Mouse (Mus musculus) left cerebral cortex, postnatal 36 days (tissue): ENCODE data around the gene Abca12. TPM values are rescaled to one million over a fixed set of nuclear protein-coding genes. Genes with fewer than 3 reads are reported as not detected.

ENCODE experiments used
- DNase-seq, 2 experiments: peaks; one replicate each; pipeline ENCODE4 v3.0.0; 2021 to 2022; ENCODE audit warnings: low spot score in 2 of 2, mixed read lengths in 1 of 2
- intact Hi-C: fragments of 180-260 bp; cut with DNase I; formaldehyde crosslinking; loops from one replicate; pipeline ENCODE4 v1.15.1; 2025
- total RNA-seq, 2 experiments: library from RNA; stranded (reverse); gene quantifications; 2 replicates each; pipeline ENCODE4 v1.2.3; 2021

Abca12 gene
- total RNA-seq, 2 experiments from 2014 or later = 0.11 to 0.32 TPM

- intact Hi-C loops = no loop called here
Observed at GRCm38 (mm10) chr1:71341370-71342260, 73.1 kb downstream of the Abca12 start.

DNA sequence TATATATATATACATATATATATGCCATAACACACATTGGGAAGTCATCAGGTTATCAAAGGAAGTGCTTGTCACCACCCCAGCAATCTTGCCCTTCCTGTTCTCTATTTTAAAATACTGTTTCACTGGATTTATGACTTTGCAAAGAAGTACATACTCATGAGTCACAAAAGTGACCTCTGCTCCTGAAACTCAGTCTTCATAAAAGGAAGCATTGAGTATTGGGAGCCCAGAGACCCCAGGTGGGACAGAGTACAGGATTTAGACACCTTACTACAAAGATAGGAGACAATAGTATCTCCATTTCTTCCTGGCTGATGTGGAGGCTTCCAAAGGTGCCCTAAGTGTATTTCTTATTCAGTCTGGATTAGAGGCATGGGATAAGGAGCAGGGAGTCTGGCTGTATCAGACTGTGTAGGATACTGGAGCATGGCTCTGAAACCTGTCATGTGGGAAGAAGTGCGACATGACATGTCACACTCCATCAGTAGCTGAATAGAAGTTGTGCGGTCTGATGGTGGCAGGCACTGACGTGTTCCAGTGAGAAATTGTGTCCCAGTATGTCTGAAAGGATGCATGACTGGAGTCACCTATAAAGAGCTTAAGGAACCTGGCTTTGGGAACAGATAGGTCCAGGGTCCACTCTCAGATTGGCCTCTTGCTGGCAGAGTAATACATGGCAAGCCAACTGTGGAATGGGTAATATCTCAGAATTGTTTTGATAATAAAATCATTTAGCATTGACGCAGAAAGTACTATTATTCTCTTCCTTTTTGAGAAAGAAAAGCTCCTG lies 76.0 kb downstream of the Abca12 start:
- DNase-seq = no peak
- intact Hi-C loops = no loop called here

More at GRCm38 (mm10) chr1:71341370-71342260, 73.1 kb downstream of the Abca12 start:
- no peak for DNase-seq

DNA sequence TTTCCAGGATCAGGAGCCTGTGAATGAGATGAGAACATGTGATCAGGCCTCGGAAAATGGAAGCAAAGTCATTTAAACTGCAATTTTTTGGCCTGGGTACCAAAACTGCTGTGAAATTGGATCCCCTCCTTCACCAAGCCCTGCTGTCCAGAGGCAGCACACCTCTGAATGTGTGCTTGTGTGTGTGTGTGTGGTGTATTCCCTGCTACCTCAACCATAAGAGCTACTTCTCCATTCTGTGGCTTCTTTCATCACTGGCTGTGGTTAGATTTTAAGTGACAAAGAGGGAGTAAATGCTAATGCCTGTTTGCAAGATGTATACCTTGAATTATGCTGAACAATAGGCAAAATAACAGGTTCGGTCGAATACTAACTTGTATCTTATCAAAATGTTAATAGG lies 84.4 kb downstream of the Abca12 start:
- intact Hi-C loops = no loop called here
- no peak for DNase-seq

DNA sequence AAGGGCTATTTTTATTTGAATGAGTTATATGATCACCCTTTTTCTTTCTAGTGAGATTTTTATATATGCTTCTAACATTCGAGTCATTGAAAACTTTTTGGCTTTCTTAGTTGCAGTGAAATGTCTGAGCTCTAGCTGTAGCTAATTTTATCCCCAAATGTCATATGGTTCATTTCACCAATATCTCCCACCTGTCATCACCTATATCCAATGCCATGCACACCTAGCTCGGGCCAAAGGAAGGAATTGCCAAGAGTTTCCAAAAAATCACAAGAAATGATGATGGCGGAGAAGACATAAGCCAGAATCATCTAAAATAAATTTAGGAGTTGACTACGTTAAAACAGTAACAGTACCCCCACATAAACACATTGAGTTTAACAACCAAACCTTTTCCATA lies 102.5 kb downstream of the Abca12 start:
- intact Hi-C loops = no loop called here
- no peak for DNase-seq

DNA sequence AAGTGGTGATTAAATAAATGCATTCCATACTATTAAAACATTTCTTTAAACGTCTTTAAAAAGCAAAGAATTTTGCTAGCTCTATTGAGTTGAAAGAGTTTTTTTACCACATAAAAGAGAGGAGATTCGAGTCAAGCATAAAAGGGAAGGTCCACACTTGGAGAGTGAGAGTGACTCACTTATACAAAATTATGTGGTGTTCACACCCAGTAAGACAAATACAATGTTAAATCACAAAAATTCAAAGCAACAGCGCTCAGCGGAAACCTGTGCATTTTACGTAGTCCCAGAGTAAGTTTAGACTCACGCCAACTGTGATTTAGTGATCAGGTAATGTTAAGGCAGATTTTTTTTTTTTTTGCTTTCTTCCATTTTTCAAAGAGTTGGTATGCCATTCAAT lies 104.1 kb downstream of the Abca12 start:
- intact Hi-C loops = no loop called here
- DNase-seq = no peak

DNA sequence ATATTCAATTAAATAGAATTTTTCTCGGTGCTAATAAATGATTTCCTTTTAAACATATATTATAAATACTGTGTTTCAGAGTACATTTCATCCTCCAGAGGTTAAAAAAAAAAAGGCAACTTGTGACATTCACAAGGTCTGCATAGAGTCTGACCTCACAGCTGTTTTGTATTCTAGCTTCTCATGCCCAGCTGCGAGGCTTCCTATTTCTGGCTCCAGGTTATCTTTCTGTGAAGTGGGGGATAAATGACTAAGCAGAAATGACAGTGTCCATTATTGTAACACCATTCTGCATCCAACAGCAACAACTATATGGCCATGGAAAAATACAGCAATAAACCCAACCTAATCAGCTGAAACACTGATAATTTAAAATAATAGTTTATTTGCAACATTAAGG lies 107.3 kb downstream of the Abca12 start:
- DNase-seq = no peak
- intact Hi-C loops = no loop called here

DNA sequence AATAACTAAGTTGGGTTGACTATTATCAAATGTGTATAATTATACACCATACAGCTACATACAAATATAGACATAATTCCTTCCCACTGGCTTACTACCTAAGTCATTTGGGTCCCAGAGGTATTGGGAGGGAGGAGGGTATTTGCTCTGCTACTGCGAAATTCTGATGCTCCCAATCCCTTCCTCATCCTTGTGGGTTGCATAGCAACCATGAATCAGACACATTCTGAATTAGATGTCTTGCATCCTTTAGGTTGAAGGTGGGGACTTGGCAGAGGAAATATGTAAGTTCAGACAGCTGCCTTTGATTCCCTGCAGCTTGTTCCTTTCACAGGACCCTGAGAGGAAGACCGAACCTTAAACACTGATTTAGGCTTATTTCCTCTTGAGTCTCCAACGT lies 108.5 kb downstream of the Abca12 start:
- DNase-seq = no peak
- intact Hi-C loops = no loop called here

- no peak for DNase-seq
- intact Hi-C loops = no loop called here
Observed at GRCm38 (mm10) chr1:71304588-71304987, 110.1 kb downstream of the Abca12 start.

DNA sequence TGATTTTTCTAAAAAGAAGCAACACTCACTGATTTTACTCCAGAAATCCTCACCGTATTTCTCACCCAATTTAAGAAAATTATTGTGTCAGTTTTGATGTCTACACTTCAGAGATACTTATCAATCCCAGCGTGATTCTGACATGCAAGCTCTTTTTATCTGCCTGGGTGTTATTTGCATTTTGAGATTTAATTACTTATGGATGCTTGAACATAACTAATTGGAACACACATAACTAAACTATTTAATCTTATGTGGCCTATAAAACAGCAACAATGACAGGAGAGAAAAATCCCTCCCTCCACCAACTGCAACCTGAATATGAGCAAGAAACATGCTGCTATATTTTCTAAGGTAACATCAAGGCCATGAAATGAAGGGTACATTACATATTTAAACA lies 117.7 kb downstream of the Abca12 start:
- no peak for DNase-seq
- intact Hi-C loops = no loop called here

GRCm38 (mm10) chr1:71296585-71296984 lies 118.1 kb downstream of the Abca12 start:
- no peak for DNase-seq
- intact Hi-C loops = no loop called here

DNA sequence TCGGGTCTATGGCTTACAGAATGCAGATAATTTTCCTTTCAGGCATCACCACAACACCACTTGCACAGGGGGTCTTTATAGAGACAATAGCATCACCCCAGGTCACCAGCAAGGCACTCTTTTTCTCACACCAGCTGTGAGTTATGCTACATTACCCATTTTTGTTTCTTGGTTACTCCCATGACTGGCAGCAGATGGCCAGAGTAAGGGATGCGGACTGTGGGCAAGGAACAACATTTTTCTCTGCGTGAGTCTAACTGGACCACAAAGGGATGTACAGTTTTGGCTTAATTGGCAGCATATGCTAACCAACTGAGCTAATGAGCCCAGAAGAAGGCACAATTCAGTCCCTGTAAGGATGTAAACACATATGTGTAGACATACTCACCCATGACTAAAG lies 122.8 kb downstream of the Abca12 start:
- no peak for DNase-seq
- intact Hi-C loops = no loop called here

DNA sequence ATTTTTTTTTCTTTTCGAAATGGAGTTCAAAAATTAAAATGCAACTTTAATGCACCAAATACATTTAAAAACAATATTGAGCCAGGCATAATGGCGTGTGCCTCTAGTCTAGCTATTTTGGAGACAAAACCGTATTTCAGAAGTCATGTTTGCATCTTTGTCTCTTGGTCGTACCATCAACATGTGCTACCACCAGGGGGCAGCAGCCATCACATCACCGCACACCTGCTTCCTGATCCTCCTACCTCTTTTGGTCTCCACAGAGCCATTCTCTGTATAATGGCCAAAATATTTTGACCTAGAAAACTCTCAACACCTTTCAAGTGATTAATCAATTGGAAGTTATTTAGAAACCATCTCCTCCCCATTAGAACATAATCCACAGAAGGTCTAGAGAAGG lies 125.2 kb downstream of the Abca12 start:
- intact Hi-C loops = loop anchor here (1.0 to 5.0 kb wide), 2 partner anchors 218 to 834 kb away; no protein-coding TSS in a partner anchor

DNA sequence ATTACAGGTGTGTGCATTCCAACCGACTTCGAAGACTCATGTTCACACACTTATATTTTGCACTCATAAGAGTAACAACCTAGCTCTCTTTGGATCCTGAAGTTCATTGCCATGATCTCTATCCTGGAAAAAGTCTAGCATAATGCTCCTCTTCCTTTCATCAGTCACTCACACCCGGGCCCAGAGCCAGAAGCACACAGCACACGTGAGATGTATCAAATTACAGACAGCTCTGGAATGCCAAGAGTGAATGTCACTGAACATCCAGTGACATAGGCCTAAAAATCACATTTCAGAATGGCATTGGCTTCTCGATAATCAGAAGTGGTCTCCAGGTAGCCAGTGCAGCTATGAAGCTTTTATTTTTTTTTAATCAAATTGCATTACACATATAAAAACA lies 137.8 kb downstream of the Abca12 start:
- no peak for DNase-seq
- intact Hi-C loops = no loop called here

More for the DNA sequence above, 125.2 kb downstream of the Abca12 start:
- peak; percentile 51 to 62 for DNase-seq

DNA sequence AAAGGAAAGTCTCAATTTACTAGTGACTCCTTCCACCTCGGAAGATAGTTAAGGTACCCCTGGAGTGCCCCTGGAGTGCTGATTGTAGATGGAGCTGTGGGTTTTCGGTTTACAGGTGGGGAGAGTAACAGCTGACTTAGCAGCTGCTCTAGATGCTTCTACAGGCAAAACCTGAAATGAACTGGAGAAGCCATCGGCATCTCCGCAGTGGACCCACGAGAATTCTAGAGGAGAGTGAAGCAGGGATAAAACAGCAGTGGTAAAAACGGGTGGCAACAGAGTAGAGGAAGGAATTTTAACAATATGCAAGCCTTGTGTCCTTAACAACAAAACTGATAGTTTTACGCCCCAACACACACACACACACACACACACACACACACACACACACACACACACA lies 142.2 kb downstream of the Abca12 start:
- peak; percentile 11 to 17 for DNase-seq
- intact Hi-C loops = loop anchor here (5.0 kb wide), 1 partner anchor 235 kb away; no protein-coding TSS in a partner anchor

DNA sequence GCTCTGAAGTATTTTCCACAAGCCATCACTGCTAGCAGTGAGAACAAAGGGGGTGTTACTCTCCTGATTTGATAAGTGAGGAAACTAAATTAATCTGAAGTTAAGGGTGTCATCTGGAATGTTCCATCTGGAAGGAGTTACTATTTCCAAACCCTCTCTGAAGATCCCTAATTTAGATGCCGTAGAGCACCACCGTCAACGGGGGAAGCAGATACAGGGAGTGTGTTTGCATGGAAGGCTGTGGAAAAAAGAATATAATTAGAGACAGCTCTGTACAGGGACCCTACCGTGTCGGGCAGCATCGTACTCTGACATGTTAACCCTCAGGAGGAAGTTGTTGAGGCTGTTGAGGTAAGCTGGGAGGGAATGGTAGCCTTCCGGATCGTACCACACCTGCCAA lies 142.6 kb downstream of the Abca12 start:
- intact Hi-C loops = loop anchor here (5.0 kb wide), 1 partner anchor 235 kb away; no protein-coding TSS in a partner anchor

DNA sequence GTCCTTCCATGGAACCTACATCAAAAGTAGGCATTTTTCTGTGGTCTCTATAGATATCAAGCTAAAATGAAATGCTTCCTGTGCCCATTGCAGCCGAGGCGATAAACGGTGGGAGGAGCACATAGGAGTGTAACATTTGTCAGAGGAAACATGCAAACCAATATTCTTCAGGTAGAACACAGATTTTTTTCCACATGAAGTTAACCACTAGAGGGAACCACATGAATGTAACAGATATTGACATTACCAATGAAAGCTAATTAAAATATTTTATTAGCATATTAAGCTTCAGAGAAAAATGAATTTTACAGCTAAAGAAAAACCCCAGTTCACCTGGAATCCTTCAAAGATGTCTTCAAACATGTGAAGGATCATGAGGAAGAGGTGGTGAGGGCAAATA lies 144.6 kb downstream of the Abca12 start:
- no peak for DNase-seq
- intact Hi-C loops = loop anchor here (5.0 kb wide), 1 partner anchor 237 kb away; no protein-coding TSS in a partner anchor

More for the DNA sequence above, 142.6 kb downstream of the Abca12 start:
- DNase-seq = peak in 1 of 2 experiments; percentile 8

GRCm38 (mm10) chr1:71266630-71267029 lies 148.1 kb downstream of the Abca12 start:
- intact Hi-C loops = no loop called here
- no peak for DNase-seq

GRCm38 (mm10) chr1:71263532-71263931 lies 151.2 kb downstream of the Abca12 start:
- intact Hi-C loops = no loop called here
- DNase-seq = no peak

- DNase-seq = no peak
- intact Hi-C loops = no loop called here
Observed at GRCm38 (mm10) chr1:71244647-71245046, 170.1 kb downstream of the Abca12 start.

DNA sequence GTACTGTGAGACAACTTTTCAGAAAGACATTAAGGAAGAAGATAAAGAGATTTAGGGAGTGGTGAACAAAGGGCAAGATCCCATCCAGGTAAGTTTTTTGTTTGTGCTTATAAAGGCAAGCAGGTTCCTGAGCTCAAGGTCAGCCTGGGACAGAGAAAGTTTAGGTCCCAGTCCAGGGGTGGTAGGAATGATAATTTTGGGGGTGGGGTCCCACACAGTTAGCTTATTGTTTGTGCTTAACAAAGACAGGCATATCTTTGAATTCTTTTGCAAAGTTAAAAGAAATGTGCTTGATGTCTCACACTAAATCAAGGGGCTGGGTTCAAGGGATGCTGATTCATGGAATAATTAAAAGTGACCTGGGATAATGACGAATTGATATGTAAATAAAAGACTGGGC lies 173.3 kb downstream of the Abca12 start:
- DNase-seq = no peak
- intact Hi-C loops = no loop called here
